Mouse (Mus musculus): ENCODE data around the gene Hspb7. TPM values are rescaled to one million over a fixed set of nuclear protein-coding genes. Genes with fewer than 3 reads are reported as not detected.
A peak's percentile ranks its signal among the peaks of the same experiment; 100 is the strongest.

Hspb7 gene
- polyA plus RNA-seq (2014; fragmentation: Nextera tagmentation; extraction: Ambion mirVana): not detected in 2 replicates

GRCm38 (mm10) chr4:141420192-141420829, at the start of gene Hspb7:
Gene Hspb7 (plus strand): TSS chr4:141420779.
- Histone ChIP-seq H3K4me1 (ENCODE audit: control insufficient read depth, insufficient read depth, low read length) (no peaks in the 10 kb centered on the region), H3K9me3 (ENCODE audit: control insufficient read depth, low read length) (no peaks in the 10 kb centered on the region), H3K27me3 (ENCODE audit: control insufficient read depth, insufficient read depth, low read length) (0 out of 2 replicates have a peak, but pooled peaks cover 4% of the 10 kb centered on the region), H3K9ac (replicated peaks; ENCODE audit: low read length) (no peak within 1 kb of the TSS), H3K4me3 (replicated peaks; ENCODE audit: low read depth, low read length) (no peak within 1 kb of the TSS), H3K36me3 (ENCODE audit: control insufficient read depth, insufficient read depth, low read length) (no peaks in the 10 kb centered on the region), H3K27ac (replicated peaks; ENCODE audit: low read depth, low read length) (no peak within 1 kb of the TSS), H3K4me2 (ENCODE audit: low read length) (no peak within 1 kb of the TSS)
- no peak for DNase-seq
- 67% methylated on average over 9 of the region's 9 CpGs for WGBS
- no peak for ATAC-seq (ENCODE audit: low FRiP score, low TSS enrichment)

DNA sequence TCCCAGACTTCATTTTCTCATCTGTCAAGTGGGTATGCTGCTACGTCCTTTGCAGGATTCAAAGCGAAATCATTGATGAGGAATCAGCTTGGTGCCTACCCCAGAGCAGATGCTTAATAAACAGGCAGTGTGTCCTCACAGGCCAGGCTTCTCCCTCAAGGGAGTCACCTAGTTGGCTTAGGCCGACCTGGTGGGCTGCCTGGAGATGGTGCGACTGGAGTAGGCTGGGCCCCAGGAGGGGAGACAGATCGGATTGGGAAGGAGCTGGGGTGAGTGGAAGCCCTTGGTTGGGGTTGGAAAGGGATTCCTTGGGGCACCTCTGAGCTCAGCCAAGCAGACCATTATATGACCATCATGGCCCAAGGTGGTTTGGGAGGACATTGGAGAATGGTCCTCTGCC, 48.2 kb upstream of the Hspb7 start:
- Histone ChIP-seq H3K4me3 (replicated peaks; ENCODE audit: low read depth, low read length) (no peak overlapping the region), H3K9ac (replicated peaks; ENCODE audit: low read length) (no peak overlapping the region), H3K27ac (replicated peaks; ENCODE audit: low read depth, low read length) (no peak overlapping the region), H3K36me3 (ENCODE audit: control insufficient read depth, insufficient read depth, low read length) (no peaks in the 10 kb centered on the region), H3K4me2 (ENCODE audit: low read length) (no peak overlapping the region), H3K27me3 (ENCODE audit: control insufficient read depth, insufficient read depth, low read length) (no peaks in the 10 kb centered on the region), H3K4me1 (ENCODE audit: control insufficient read depth, insufficient read depth, low read length) (no peaks in the 10 kb centered on the region), H3K9me3 (ENCODE audit: control insufficient read depth, low read length) (no peaks in the 10 kb centered on the region)
- ATAC-seq (ENCODE audit: low FRiP score, low TSS enrichment) (no peak), DNase-seq (no peak)
- WGBS: 90% methylated on average over 5 of the region's 5 CpGs

- H3K9ac ChIP-seq (replicated peaks; ENCODE audit: low read length): no peak overlapping the region
- no peak overlapping the region for H3K4me2 ChIP-seq (ENCODE audit: low read length)
- DNase-seq: no peak
- no peak for ATAC-seq (ENCODE audit: low FRiP score, low TSS enrichment)
- H3K36me3 ChIP-seq (ENCODE audit: control insufficient read depth, insufficient read depth, low read length): no peaks in the 10 kb centered on the region
- H3K4me3 ChIP-seq (replicated peaks; ENCODE audit: low read depth, low read length): no peak overlapping the region
- no peak overlapping the region for H3K27ac ChIP-seq (replicated peaks; ENCODE audit: low read depth, low read length)
- 57% methylated on average over 8 of the region's 8 CpGs for whole genome bisulfite sequencing
- H3K4me1 ChIP-seq (ENCODE audit: control insufficient read depth, insufficient read depth, low read length): no peaks in the 10 kb centered on the region
- peaks cover 40% of the 10 kb centered on the region for H3K27me3 ChIP-seq (ENCODE audit: control insufficient read depth, insufficient read depth, low read length)
- H3K9me3 ChIP-seq (ENCODE audit: control insufficient read depth, low read length): no peaks in the 10 kb centered on the region
Observed at GRCm38 (mm10) chr4:141379674-141380073, 40.9 kb upstream of the Hspb7 start.

GRCm38 (mm10) chr4:141382406-141382805, 38.2 kb upstream of the Hspb7 start:
- peak overlapping the region; percentile 22 for H3K4me3 ChIP-seq (replicated peaks; ENCODE audit: low read depth, low read length)
- no peaks in the 10 kb centered on the region for H3K36me3 ChIP-seq (ENCODE audit: control insufficient read depth, insufficient read depth, low read length)
- DNase-seq: peak; percentile 58
- H3K4me1 ChIP-seq (ENCODE audit: control insufficient read depth, insufficient read depth, low read length): no peaks in the 10 kb centered on the region
- no peak for ATAC-seq (ENCODE audit: low FRiP score, low TSS enrichment)
- 1% methylated on average over 25 of the region's 25 CpGs for WGBS
- no peak overlapping the region for H3K27ac ChIP-seq (replicated peaks; ENCODE audit: low read depth, low read length)
- H3K9me3 ChIP-seq (ENCODE audit: control insufficient read depth, low read length): no peaks in the 10 kb centered on the region
- H3K27me3 ChIP-seq (ENCODE audit: control insufficient read depth, insufficient read depth, low read length): peaks cover 40% of the 10 kb centered on the region
- H3K4me2 ChIP-seq (ENCODE audit: low read length): peak overlapping the region; percentile 55
- H3K9ac ChIP-seq (replicated peaks; ENCODE audit: low read length): peak overlapping the region; percentile 25; the same call in 1 of the 2 replicates

DNA sequence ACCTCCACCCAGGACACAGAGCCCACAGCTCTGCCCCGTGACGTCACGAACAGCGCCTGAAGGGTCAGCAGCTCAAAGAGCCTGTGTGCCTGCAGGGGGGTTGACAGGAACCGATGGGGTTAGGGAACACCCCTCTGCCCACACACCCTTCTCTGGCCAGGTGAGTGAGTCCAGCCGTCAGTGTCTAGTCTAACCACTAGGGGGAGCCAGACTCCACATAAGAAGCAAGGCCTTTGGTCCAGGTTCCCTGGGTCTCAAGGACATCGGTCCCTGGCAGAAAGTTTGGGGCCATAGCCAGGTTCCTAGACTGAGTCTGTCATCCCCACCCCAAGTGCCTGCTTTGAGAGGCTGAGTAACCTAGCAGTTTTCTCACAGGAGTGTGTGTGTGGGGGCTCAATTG, 35.3 kb upstream of the Hspb7 start:
- Histone ChIP-seq H3K9ac (replicated peaks; ENCODE audit: low read length) (no peak overlapping the region), H3K36me3 (ENCODE audit: control insufficient read depth, insufficient read depth, low read length) (no peaks in the 10 kb centered on the region), H3K4me1 (ENCODE audit: control insufficient read depth, insufficient read depth, low read length) (no peaks in the 10 kb centered on the region), H3K4me3 (replicated peaks; ENCODE audit: low read depth, low read length) (no peak overlapping the region), H3K4me2 (ENCODE audit: low read length) (no peak overlapping the region), H3K27me3 (ENCODE audit: control insufficient read depth, insufficient read depth, low read length) (peaks cover 40% of the 10 kb centered on the region), H3K27ac (replicated peaks; ENCODE audit: low read depth, low read length) (no peak overlapping the region), H3K9me3 (ENCODE audit: control insufficient read depth, low read length) (no peaks in the 10 kb centered on the region)
- DNase-seq: peak; percentile 85
- under 1% methylated on average over 7 of the region's 7 CpGs for WGBS
- no peak for ATAC-seq (ENCODE audit: low FRiP score, low TSS enrichment)

GRCm38 (mm10) chr4:141386150-141386549, 34.4 kb upstream of the Hspb7 start:
- Histone ChIP-seq H3K4me1 (ENCODE audit: control insufficient read depth, insufficient read depth, low read length) (no peaks in the 10 kb centered on the region), H3K27me3 (ENCODE audit: control insufficient read depth, insufficient read depth, low read length) (peaks cover 32% of the 10 kb centered on the region), H3K36me3 (ENCODE audit: control insufficient read depth, insufficient read depth, low read length) (no peaks in the 10 kb centered on the region), H3K9ac (replicated peaks; ENCODE audit: low read length) (no peak overlapping the region), H3K4me2 (ENCODE audit: low read length) (no peak overlapping the region), H3K9me3 (ENCODE audit: control insufficient read depth, low read length) (no peaks in the 10 kb centered on the region), H3K4me3 (replicated peaks; ENCODE audit: low read depth, low read length) (no peak overlapping the region), H3K27ac (replicated peaks; ENCODE audit: low read depth, low read length) (no peak overlapping the region)
- no peak for ATAC-seq (ENCODE audit: low FRiP score, low TSS enrichment)
- DNase-seq: no peak
- 70% methylated on average over 7 of the region's 7 CpGs for WGBS

DNA sequence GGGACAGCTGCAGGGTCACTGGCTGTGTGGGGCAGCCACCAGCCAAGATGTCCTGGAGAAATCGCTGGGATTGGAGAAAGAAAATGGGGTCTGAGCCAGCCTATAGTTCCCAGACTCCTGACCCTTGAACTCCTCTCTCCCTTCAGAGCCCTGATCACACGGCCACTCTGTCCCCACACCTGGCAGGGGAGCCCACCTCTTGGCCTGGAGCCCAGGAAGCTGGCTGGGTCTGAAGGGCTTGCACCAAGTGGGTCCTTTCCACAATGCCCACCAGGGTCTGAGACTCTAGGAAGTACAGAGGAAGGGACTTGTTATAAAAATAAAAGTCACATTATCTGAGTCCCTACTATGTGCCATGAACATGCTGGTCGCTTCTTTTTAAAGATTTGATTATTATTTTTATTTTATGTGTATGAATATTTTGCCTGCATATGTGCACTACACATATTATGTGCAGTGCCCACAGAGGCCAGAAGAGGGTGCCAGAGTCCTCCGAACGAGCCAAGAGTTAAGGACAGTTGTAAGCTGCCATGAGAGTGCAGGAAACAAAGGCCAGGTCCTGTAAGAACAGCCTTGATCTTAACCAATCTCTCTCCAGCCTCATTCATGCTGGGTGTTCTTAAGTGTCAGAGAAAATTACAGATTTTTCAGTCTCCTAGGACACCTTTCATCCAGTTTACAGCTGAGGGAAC, 33.3 kb upstream of the Hspb7 start:
- ATAC-seq (ENCODE audit: low FRiP score, low TSS enrichment): no peak
- Histone ChIP-seq H3K27me3 (ENCODE audit: control insufficient read depth, insufficient read depth, low read length) (peaks cover 22% of the 10 kb centered on the region), H3K9ac (replicated peaks; ENCODE audit: low read length) (no peak overlapping the region), H3K4me3 (replicated peaks; ENCODE audit: low read depth, low read length) (no peak overlapping the region), H3K36me3 (ENCODE audit: control insufficient read depth, insufficient read depth, low read length) (no peaks in the 10 kb centered on the region), H3K4me2 (ENCODE audit: low read length) (no peak overlapping the region), H3K4me1 (ENCODE audit: control insufficient read depth, insufficient read depth, low read length) (no peaks in the 10 kb centered on the region), H3K9me3 (ENCODE audit: control insufficient read depth, low read length) (no peaks in the 10 kb centered on the region), H3K27ac (replicated peaks; ENCODE audit: low read depth, low read length) (no peak overlapping the region)
- peak; percentile 89 for DNase-seq
- 20% methylated on average over 5 of the region's 5 CpGs for WGBS

DNA sequence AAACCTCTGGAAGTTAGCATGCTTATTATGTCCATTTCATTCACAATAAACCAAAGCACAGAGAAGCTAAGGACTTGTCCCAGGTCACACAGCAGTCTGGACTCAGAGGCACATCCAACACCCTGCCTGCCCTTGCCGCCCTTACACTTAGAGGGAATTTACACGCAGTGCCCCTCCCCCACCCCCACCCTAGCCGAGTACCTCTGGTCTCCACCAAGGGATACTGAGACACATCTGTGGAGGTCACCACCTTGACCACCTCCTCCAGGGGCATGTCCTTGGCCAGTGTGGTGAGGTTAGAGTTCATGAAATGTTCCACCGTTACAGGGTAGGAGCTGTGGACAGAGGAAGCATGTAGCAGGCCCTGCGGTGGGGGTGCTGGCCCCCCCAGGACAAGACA, 32.6 kb upstream of the Hspb7 start:
- Histone ChIP-seq H3K4me1 (ENCODE audit: control insufficient read depth, insufficient read depth, low read length) (no peaks in the 10 kb centered on the region), H3K36me3 (ENCODE audit: control insufficient read depth, insufficient read depth, low read length) (no peaks in the 10 kb centered on the region), H3K4me2 (ENCODE audit: low read length) (no peak overlapping the region), H3K9me3 (ENCODE audit: control insufficient read depth, low read length) (no peaks in the 10 kb centered on the region), H3K27me3 (ENCODE audit: control insufficient read depth, insufficient read depth, low read length) (peaks cover 17% of the 10 kb centered on the region), H3K9ac (replicated peaks; ENCODE audit: low read length) (no peak overlapping the region), H3K4me3 (replicated peaks; ENCODE audit: low read depth, low read length) (no peak overlapping the region), H3K27ac (replicated peaks; ENCODE audit: low read depth, low read length) (no peak overlapping the region)
- WGBS: 67% methylated on average over 5 of the region's 5 CpGs
- no peak for DNase-seq
- ATAC-seq (ENCODE audit: low FRiP score, low TSS enrichment): no peak

Measured in midbrain, embryonic 14.5 days (tissue).